Mouse (Mus musculus) neural tube, embryonic 13.5 days (tissue): ENCODE measurements around the gene Hspa1l. TPM values are rescaled to one million over a fixed set of nuclear protein-coding genes. Genes with fewer than 3 reads are reported as not detected.
"Not testable (repeated sequence)": the region's sequence is repeated elsewhere in the genome, so short reads cannot be mapped to it uniquely, and the experiment has no call there.

Source experiments
- ATAC-seq: fragments of 200-750 bp; cut with Nextera tagmentation; 2 replicates; pipeline ENCODE4 v1.8.0; 2017; ENCODE audit warnings: low read depth, mild to moderate bottlenecking, moderate TSS enrichment, moderate library complexity
- H3K27ac ChIP-seq: fragments of 300-500 bp; sonication (generic); replicated peaks from 2 replicates; pipeline ENCODE4 v1.5.1; 2015; ENCODE audit warnings: moderate library complexity, mild to moderate bottlenecking, inconsistent platforms
- H3K27me3 ChIP-seq: fragments of 300-500 bp; sonication (generic); 2 replicates; pipeline ENCODE4 v1.6.1; 2015; ENCODE audit warnings: mild to moderate bottlenecking, inconsistent platforms
- H3K36me3 ChIP-seq: fragments of 300-500 bp; sonication (generic); 2 replicates; pipeline ENCODE4 v1.6.1; 2015; ENCODE audit warnings: mild to moderate bottlenecking, inconsistent platforms
- H3K4me1 ChIP-seq: fragments of 300-500 bp; sonication (generic); replicated peaks from 2 replicates; pipeline ENCODE4 v1.6.1; 2015; ENCODE audit warnings: inconsistent platforms
- H3K4me2 ChIP-seq: fragments of 300-500 bp; sonication (generic); 2 replicates; pipeline ENCODE4 v1.6.1; 2015; ENCODE audit warnings: inconsistent platforms, mild to moderate bottlenecking, moderate library complexity
- H3K4me3 ChIP-seq: fragments of 300-500 bp; sonication (generic); 2 replicates; pipeline ENCODE4 v1.5.1; 2015; ENCODE audit warnings: mild to moderate bottlenecking, inconsistent platforms
- H3K9ac ChIP-seq: fragments of 300-500 bp; sonication (generic); 2 replicates; pipeline ENCODE4 v1.6.1; 2015; ENCODE audit warnings: moderate library complexity, mild to moderate bottlenecking, inconsistent platforms
- H3K9me3 ChIP-seq: fragments of 300-500 bp; sonication (generic); 2 replicates; pipeline ENCODE4 v1.6.1; 2016; ENCODE audit warnings: inconsistent platforms
- WGBS: fragments of 180-500 bp; shearing (Covaris S2); methylation state at CpG from one replicate; pipeline ENCODE4 v1.1.7; 2015; 5-methylcytosine and 5-hydroxymethylcytosine counted together
- polyA plus RNA-seq: library from polyadenylated mRNA; unstranded; fragments of >200 nt; fragmentation: Nextera tagmentation; extraction: Ambion mirVana; gene quantifications from 2 replicates; pipeline ENCODE4 v1.2.1, GENCODE M21; 2015

Hspa1l gene
- polyA plus RNA-seq, 1 experiment from 2014 or later = 1.5 TPM

DNA sequence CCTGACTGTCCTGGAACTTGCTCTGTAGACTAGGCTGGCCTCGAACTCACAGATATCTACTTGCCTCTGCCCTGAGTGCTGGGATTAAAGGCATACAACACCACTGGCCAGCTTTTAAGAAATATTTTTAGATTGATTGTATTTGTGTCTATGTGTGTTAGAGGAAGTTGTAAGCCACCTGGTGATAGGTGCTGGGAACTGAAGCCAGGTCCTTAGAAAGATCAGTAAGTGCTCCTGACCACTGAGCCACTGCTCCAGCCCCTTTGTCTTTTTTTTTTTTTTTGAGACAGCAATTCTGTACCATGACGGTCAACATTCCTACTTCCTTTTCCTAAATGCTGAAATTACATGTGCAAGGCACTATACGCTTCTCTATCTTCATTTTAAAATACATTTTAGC, 19.2 kb upstream of the Hspa1l start:
- Histone ChIP-seq H3K4me1 (peaks cover 20% of the 10 kb centered on the region), H3K27me3 (peaks cover 21% of the 10 kb centered on the region), H3K9ac (no peak overlapping the region), H3K9me3 (no peaks in the 10 kb centered on the region), H3K27ac (0 out of 2 replicates have a peak overlapping the region, but pooled peaks have one; percentile 92), H3K4me3 (peak overlapping the region; percentile 98), H3K36me3 (peaks cover 26% of the 10 kb centered on the region), H3K4me2 (no peak overlapping the region)
- no peak for ATAC-seq
- WGBS = 88% methylated on average over 3 of the region's 3 CpGs

DNA sequence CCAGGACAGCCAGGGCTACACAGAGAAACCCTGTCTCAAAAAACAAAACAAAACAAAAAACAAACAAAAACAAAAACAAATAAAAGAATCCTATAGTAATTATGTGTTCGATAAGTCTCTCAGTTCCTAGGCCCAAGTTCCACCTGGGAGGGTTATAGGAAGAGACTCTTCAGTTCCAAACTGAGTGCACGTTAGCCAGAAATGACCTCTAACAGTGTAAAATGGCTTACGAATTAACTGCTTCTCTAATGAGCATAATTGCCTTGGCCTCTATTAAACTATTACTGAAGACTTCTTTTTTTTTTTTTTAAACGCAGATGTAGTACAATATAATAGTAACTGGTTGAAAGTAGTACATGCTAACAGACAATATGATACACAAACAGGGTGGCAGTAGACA, 18.6 kb upstream of the Hspa1l start:
- Histone ChIP-seq H3K4me3 (no peak overlapping the region), H3K27ac (no peak overlapping the region), H3K27me3 (peaks cover 21% of the 10 kb centered on the region), H3K4me1 (peaks cover 20% of the 10 kb centered on the region), H3K9me3 (no peaks in the 10 kb centered on the region), H3K4me2 (no peak overlapping the region), H3K36me3 (peaks cover 20% of the 10 kb centered on the region), H3K9ac (no peak overlapping the region)
- 89% methylated on average over 4 of the region's 4 CpGs for WGBS
- no peak for ATAC-seq

DNA sequence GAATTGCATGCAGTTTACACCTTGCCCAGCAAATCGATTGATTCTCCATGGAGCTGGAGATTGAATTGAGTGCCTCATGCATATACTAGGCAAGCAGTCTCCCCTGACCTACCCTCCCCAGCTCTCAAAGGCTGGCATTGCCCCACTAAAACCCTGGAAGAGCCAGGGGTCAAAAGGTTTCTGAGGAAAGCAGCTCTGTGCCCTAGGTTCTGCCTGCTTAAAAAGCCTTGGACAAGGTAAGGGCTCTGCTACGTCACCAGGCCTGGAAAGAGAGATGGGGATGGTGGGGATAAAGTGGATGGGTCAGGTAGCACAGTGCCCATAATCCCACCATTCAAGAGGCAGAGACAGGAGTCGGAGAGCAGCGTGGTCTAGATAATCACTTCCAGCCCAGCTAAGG, 17.7 kb upstream of the Hspa1l start:
- H3K4me2 ChIP-seq = no peak overlapping the region
- H3K9me3 ChIP-seq = no peaks in the 10 kb centered on the region
- no peak for ATAC-seq
- H3K4me3 ChIP-seq = no peak overlapping the region
- no peak overlapping the region for H3K9ac ChIP-seq
- peaks cover 21% of the 10 kb centered on the region for H3K4me1 ChIP-seq
- H3K27ac ChIP-seq = no peak overlapping the region
- H3K27me3 ChIP-seq = peaks cover 27% of the 10 kb centered on the region
- 89% methylated on average over 4 of the region's 4 CpGs for WGBS
- H3K36me3 ChIP-seq = peaks cover 12% of the 10 kb centered on the region

DNA sequence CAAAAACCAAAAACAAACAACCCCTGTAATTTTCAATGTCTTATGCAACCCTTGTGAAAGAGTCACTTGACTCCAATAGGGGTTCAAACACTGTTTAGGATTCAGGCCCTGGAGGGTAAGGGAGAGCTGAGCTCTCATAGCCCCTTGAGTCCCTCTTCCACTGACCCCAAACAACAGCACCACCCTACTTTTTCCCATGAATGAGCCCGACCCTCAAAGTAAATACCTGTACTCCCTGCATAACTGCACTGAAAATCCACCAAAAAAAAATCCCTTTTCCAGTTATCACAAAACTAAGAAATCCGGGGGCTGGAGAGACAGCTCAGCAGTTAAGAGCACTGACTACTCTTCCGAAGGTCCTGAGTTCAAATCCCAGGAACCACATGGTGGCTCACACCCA, 16.6 kb upstream of the Hspa1l start:
- H3K4me3 ChIP-seq = no peak overlapping the region
- 89% methylated on average over 3 of the region's 3 CpGs for WGBS

DNA sequence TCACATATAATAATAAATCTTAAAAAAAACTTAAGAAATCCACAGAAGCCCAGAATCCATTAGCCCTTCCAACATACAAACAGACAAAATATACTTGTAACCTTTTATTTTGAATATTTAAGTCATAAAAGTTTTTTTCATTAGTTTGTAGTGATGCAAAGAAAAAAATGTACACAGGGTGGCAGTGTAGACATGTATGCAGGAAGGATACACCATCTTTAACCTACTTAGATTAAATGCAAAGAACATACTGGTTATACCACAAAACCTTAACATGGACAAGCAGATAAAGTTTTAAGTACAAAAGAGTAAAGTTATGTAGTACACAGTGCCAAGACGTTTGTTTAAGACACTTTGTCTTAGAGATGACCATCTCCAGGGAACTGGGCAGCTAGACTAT, 16.2 kb upstream of the Hspa1l start:
- WGBS = 68% methylated on average over 1 of the region's 1 CpGs
- H3K4me1 ChIP-seq = peaks cover 13% of the 10 kb centered on the region
- no peaks in the 10 kb centered on the region for H3K9me3 ChIP-seq
- H3K36me3 ChIP-seq = no peaks in the 10 kb centered on the region
- no peak overlapping the region for H3K4me3 ChIP-seq
- no peak overlapping the region for H3K9ac ChIP-seq
- ATAC-seq = no peak
- H3K27me3 ChIP-seq = peaks cover 41% of the 10 kb centered on the region
- H3K4me2 ChIP-seq = no peak overlapping the region
- H3K27ac ChIP-seq = no peak overlapping the region

More for the DNA sequence above, 16.6 kb upstream of the Hspa1l start:
- Histone ChIP-seq H3K27ac (no peak overlapping the region), H3K9me3 (no peaks in the 10 kb centered on the region), H3K4me1 (peaks cover 17% of the 10 kb centered on the region), H3K9ac (no peak overlapping the region), H3K36me3 (peaks cover 2% of the 10 kb centered on the region), H3K27me3 (peaks cover 37% of the 10 kb centered on the region), H3K4me2 (no peak overlapping the region)
- no peak for ATAC-seq

DNA sequence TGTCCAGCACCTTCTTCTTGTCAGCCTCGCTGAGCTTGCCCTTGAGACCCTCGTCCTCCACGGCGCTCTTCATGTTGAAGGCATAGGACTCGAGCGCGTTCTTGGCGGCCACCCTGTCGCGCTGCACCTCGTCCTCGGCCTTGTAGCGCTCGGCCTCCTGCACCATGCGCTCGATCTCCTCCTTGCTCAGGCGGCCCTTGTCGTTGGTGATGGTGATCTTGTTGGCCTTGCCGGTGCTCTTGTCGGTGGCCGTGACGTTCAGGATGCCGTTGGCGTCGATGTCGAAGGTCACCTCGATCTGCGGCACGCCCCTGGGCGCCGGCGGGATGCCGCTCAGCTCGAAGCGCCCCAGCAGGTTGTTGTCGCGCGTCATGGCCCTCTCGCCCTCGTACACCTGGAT, 15.2 kb upstream of the Hspa1l start:
- H3K4me1 ChIP-seq = peaks cover 12% of the 10 kb centered on the region
- not testable (repeated sequence) for H3K4me2 ChIP-seq, H3K36me3 ChIP-seq, H3K9ac ChIP-seq, ATAC-seq, H3K4me3 ChIP-seq, H3K9me3 ChIP-seq, H3K27ac ChIP-seq
- 22% methylated on average over 35 of the region's 40 CpGs for WGBS
- H3K27me3 ChIP-seq = peaks cover 49% of the 10 kb centered on the region

DNA sequence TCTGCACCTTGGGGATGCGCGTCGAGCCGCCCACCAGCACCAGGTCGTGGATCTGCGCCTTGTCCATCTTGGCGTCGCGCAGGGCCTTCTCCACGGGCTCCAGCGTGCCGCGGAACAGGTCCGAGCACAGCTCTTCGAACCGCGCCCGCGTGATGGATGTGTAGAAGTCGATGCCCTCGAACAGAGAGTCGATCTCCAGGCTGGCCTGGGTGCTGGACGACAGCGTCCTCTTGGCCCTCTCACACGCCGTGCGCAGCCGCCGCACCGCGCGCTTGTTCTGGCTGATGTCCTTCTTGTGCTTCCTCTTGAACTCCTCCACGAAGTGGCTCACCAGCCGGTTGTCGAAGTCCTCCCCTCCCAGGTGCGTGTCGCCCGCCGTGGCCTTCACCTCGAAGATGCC, 14.5 kb upstream of the Hspa1l start:
- not testable (repeated sequence) for H3K9ac ChIP-seq, H3K36me3 ChIP-seq, H3K27ac ChIP-seq, ATAC-seq, H3K4me3 ChIP-seq, H3K4me2 ChIP-seq, H3K9me3 ChIP-seq
- Histone ChIP-seq H3K4me1 (peaks cover 12% of the 10 kb centered on the region), H3K27me3 (peaks cover 52% of the 10 kb centered on the region)
- WGBS = 27% methylated on average over 29 of the region's 40 CpGs

DNA sequence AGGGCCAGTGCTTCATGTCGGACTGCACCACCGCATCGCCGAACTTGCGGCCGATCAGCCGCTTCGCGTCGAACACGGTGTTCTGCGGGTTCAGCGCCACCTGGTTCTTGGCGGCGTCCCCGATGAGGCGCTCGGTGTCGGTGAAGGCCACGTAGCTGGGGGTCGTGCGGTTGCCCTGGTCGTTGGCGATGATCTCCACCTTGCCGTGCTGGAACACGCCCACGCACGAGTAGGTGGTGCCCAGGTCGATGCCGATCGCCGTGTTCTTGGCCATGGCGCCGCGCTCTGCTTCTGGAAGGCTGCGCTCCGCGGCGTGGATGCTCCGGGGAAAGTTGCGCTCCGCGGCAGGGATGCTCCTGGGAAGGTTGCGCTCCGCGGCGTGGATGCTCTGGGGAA, 13.8 kb upstream of the Hspa1l start:
- peak; percentile 45 for ATAC-seq
- H3K9ac ChIP-seq = peak overlapping the region; percentile 53; the same call in 1 of the 2 replicates

DNA sequence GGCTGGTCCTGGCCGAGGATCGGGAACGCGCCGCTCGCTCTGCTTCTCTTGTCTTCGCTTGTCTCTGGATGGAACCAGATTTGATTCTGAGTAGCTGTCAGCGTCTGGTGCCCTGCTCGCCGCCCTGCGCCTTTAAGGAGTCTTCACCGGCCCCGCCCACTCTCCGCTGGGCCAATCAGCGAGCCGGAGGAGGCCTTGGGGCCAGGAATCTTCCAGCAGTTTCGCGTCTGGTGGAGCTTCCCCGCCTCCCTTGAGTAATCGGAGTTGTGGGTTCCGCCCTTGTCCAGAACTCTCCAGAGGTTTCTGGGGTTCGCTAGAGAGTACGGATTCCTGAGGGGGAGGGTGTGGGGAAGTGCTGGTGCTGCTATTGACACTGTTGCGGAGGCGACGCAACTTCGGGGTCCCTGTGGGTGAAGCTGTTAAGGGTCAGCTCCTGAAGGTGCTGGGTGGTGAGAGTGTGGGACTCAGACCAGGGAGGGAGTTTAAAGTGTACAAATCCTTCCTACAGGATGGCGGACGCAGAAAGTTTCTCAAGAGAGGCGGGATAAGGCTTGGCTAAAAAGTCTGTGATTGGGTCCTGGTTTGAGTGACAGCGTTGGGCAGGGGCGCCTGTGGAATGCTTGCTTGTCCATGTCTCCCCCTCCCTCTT, 13.2 kb upstream of the Hspa1l start, which contains the start of gene Hspa1b:
Gene Hspa1b, minus strand, starts transcription at position 109 of the 649 bp plus-strand sequence.
- peak within 1 kb of the TSS; percentile 77 for H3K27ac ChIP-seq
- WGBS = under 1% methylated on average over 29 of the region's 32 CpGs
- peak within 1 kb of the TSS; percentile 59 for H3K9ac ChIP-seq
- not testable (repeated sequence) for H3K36me3 ChIP-seq, H3K9me3 ChIP-seq
- H3K4me2 ChIP-seq = peak within 1 kb of the TSS; percentile 68
- H3K27me3 ChIP-seq = peaks cover 63% of the 10 kb centered on the region
- ATAC-seq = peak; percentile 95
- H3K4me3 ChIP-seq = peak within 1 kb of the TSS; percentile 43
- peaks cover 12% of the 10 kb centered on the region for H3K4me1 ChIP-seq

More for the DNA sequence above, 13.8 kb upstream of the Hspa1l start:
- Histone ChIP-seq H3K4me1 (peaks cover 12% of the 10 kb centered on the region), H3K27me3 (peaks cover 60% of the 10 kb centered on the region), H3K4me3 (peak overlapping the region; percentile 43), H3K4me2 (peak overlapping the region; percentile 68)
- WGBS = 2% methylated on average over 31 of the region's 47 CpGs
- H3K9me3 ChIP-seq, H3K27ac ChIP-seq, H3K36me3 ChIP-seq: not testable (repeated sequence)

DNA sequence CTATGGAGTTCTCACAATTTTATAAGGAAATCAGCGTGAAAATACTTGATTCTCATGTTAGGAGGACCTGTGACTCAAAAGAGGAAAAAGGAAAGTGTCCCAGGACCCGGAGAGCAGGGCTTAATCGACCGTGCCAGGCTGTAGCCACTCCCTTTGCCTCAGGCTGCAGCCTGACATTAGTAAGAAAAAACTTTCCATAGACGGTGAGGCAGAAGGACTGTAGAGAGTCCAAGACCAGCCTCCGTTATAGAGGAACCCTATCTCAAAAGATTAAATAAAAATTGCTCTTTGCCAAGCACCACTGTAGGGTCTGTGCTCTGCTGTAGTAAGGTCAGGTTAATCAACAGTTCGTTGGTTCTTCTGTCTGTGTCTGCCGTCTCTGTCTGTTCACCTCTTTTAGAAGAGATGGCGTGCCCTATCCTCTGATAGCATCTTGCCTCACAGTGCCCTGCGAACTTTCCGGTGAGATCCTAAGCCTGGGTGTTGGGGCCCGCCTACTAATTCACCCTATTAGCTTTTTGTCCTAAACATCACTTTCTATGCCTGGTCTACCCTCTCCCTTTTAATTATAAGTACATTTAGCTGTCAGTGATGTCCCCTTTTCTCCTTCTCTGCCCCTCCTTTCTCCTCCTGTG, 12.5 kb upstream of the Hspa1l start:
- Histone ChIP-seq H3K4me1 (peaks cover 12% of the 10 kb centered on the region), H3K9ac (peak overlapping the region; percentile 59), H3K9me3 (no peaks in the 10 kb centered on the region), H3K4me3 (peak overlapping the region; percentile 43), H3K4me2 (peak overlapping the region; percentile 68), H3K36me3 (no peaks in the 10 kb centered on the region), H3K27ac (peak overlapping the region; percentile 77), H3K27me3 (peaks cover 62% of the 10 kb centered on the region)
- WGBS = 16% methylated on average over 12 of the region's 12 CpGs
- ATAC-seq = no peak

DNA sequence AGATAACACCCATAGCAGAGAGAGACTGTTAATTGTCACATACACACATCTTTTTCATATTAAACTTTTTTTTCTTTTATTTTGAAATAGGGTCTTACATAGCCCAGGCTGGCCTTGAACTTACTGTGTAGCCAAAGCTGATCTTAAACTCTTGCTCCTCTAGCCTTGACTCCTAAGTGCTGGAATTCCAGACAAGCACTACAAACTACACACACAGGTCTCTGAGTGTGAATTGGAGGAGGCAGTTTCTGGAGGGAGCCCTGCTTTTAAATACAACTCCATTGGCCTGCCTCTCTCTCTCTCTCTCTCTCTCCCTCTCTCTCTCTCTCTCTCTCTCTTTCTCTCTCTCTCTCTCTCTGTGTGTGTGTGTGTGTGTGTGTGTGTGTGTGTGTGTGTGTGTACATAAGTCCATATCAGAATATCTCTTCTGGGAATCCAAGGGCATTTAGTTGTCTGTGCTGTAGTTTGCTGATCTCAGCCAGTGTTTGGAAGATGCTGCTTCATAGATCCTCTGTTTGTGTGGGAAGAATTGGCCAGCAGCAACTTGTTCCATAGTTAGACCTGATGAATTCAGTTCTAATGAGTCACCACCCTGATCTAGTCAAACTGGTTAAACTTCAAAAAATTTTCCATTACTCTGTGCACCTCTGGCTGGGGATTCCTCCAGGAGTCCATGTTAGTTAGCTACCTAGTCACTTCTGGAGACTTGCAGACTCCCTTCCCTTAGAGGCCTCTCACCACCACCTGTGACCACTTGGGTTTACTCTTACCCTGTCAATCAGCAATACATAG, 11.6 kb upstream of the Hspa1l start:
- no peaks in the 10 kb centered on the region for H3K9me3 ChIP-seq
- H3K9ac ChIP-seq = no peak overlapping the region
- H3K27ac ChIP-seq = no peak overlapping the region
- no peak overlapping the region for H3K4me3 ChIP-seq
- H3K4me2 ChIP-seq = no peak overlapping the region
- peaks cover 62% of the 10 kb centered on the region for H3K27me3 ChIP-seq
- H3K4me1 ChIP-seq = peaks cover 12% of the 10 kb centered on the region
- H3K36me3 ChIP-seq = no peaks in the 10 kb centered on the region
- ATAC-seq = no peak

DNA sequence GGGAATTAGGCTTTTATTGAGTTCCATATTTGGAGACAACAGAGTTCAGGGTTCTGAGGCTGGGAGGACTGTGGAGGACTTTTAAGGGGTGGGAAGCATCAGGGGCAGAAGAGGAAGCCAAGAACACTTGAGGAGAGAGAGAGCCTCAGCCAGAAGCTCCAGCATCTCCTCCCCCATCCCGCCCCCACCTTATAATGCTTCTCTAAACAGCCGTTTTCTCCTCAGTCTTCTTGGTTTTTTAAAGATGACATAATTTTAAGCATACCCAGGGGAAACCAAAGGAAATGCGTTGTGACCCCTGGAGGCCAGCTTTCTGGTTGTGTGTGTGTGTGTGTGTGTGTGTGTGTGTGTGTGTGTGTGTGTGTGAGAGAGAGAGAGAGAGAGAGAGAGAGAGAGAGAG, 10.4 kb upstream of the Hspa1l start:
- Histone ChIP-seq H3K9me3 (no peaks in the 10 kb centered on the region), H3K36me3 (no peaks in the 10 kb centered on the region), H3K27ac (no peak overlapping the region), H3K4me1 (peaks cover 12% of the 10 kb centered on the region), H3K4me2 (no peak overlapping the region), H3K4me3 (no peak overlapping the region), H3K27me3 (peaks cover 54% of the 10 kb centered on the region), H3K9ac (no peak overlapping the region)
- 28% methylated on average over 3 of the region's 3 CpGs for WGBS
- ATAC-seq = no peak
